Mouse (Mus musculus): ENCODE measurements around the gene Hbs1l. TPM values are rescaled to one million over a fixed set of nuclear protein-coding genes. Genes with fewer than 3 reads are reported as not detected.
A peak's percentile ranks its signal among the peaks of the same experiment; 100 is the strongest.

Hbs1l gene
- polyA plus RNA-seq, 1 experiment from 2014 or later: 125 TPM

DNA sequence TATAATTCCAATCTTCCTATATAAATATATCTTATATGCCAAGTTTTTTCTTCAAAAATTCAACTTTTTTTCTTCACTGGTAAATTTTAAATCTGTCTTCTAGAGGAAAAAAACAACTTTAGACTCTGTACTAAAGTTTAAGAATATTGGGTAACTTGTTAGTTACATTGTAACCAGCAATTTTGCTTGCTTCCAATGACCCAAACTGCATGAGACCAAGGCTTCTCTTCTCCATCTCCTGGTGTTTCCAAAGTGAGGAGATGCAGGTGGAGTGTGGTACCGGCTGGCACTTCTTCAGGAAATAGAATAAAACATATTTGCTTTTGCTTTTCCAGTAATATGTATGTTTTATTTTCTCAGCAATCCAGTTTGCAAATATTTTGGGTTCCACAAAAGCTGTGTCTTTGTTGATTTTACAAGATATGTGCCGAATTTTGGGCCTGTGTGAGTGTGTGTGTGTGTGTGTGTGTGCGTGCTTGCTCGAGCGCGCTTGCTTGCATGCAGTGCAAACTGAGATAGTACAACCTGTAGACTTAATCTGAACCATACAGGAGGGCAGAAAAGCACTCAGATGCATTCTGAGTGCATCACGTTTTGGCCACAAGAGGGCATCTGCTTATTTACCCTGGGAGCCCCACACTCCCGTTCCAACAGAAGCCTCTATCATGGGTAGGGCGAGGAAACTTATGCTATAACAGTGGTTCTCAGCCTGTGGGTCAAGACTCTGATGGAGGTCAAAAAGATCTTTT is 82.6 kb downstream of the Hbs1l start:
- H3K36me3 ChIP-seq (ENCODE audit: control insufficient read depth, insufficient read depth, low read length): no peaks in the 10 kb centered on the region
- no peaks in the 10 kb centered on the region for H3K9me3 ChIP-seq (ENCODE audit: control insufficient read depth, low read length)
- DNase-seq (ENCODE audit: low spot score): peak; percentile 22
- 72% methylated on average over 9 of the region's 9 CpGs for WGBS
- H3K4me1 ChIP-seq (replicated peaks; ENCODE audit: control insufficient read depth, insufficient read depth, low read length): no peaks in the 10 kb centered on the region
- H3K27ac ChIP-seq (ENCODE audit: low read depth, low read length): no peak overlapping the region
- H3K4me3 ChIP-seq (ENCODE audit: low read depth, low read length): no peak overlapping the region
- no peaks in the 10 kb centered on the region for H3K27me3 ChIP-seq (ENCODE audit: control insufficient read depth, insufficient read depth, low read length)
- H3K4me2 ChIP-seq (replicated peaks; ENCODE audit: low read depth, low read length): no peak overlapping the region
- no peak overlapping the region for H3K9ac ChIP-seq (ENCODE audit: low read depth, low read length)
- no peak for ATAC-seq (ENCODE audit: low FRiP score)

DNA sequence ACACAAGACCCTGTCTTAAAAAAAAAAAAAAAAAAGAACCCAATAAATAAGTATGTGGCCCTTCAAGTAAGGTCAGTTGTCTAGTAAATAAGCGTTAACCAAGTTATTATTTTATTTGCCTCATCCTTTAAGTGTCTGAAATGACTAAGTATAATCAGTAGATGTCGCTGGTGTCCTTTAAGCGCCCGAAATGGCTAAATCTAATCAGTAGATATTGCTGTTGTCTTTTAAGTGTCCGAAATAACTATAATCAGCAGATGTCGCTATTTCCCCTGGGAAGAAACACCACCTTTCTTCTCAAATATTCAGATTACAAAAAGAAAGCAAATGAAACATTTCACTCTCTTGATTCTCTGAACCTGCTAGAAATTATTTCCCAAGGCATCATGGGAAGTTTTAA is 87.1 kb downstream of the Hbs1l start:
- H3K27ac ChIP-seq (ENCODE audit: low read depth, low read length): no peak overlapping the region
- no peak overlapping the region for H3K9ac ChIP-seq (ENCODE audit: low read depth, low read length)
- no peak overlapping the region for H3K4me2 ChIP-seq (replicated peaks; ENCODE audit: low read depth, low read length)
- no peaks in the 10 kb centered on the region for H3K27me3 ChIP-seq (ENCODE audit: control insufficient read depth, insufficient read depth, low read length)
- no peaks in the 10 kb centered on the region for H3K36me3 ChIP-seq (ENCODE audit: control insufficient read depth, insufficient read depth, low read length)
- WGBS: 26% methylated on average over 6 of the region's 6 CpGs
- no peak overlapping the region for H3K4me3 ChIP-seq (ENCODE audit: low read depth, low read length)
- ATAC-seq (ENCODE audit: low FRiP score): no peak
- no peaks in the 10 kb centered on the region for H3K4me1 ChIP-seq (replicated peaks; ENCODE audit: control insufficient read depth, insufficient read depth, low read length)
- H3K9me3 ChIP-seq (ENCODE audit: control insufficient read depth, low read length): no peaks in the 10 kb centered on the region
- DNase-seq (ENCODE audit: low spot score): peak; percentile 60

DNA sequence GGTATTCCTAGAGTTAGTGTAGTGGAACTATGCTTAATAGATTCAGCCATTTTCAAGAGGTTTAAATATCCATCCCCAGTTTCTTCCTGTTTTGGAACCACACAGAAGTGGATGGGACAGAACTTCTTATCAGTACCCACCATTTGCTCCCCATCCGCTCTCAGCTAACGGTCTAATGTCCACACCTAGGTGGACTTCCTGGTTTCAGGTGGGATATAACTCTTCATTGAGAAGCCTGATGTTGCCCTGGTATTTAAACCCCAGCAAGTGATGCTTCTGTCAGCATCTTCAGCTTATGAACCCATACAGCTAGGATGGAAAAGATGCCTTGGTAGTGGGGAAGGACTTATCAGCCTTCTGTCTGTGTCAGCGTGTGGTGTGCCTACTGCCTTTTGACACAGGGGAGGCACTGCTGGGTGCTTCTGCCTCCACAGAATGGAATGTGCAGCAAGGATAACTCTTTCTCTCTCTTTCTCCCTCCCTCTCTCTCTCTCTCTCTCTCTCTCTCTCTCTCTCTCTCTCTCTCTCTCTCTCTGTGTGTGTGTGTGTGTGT is 89.4 kb downstream of the Hbs1l start:
- ATAC-seq (ENCODE audit: low FRiP score) (no peak), DNase-seq (ENCODE audit: low spot score) (no peak)
- no peak overlapping the region for H3K9ac ChIP-seq (ENCODE audit: low read depth, low read length)
- H3K36me3 ChIP-seq (ENCODE audit: control insufficient read depth, insufficient read depth, low read length): no peaks in the 10 kb centered on the region
- H3K9me3 ChIP-seq (ENCODE audit: control insufficient read depth, low read length): no peaks in the 10 kb centered on the region
- H3K4me1 ChIP-seq (replicated peaks; ENCODE audit: control insufficient read depth, insufficient read depth, low read length): no peaks in the 10 kb centered on the region
- 85% methylated on average over 3 of the region's 3 CpGs for WGBS
- H3K27ac ChIP-seq (ENCODE audit: low read depth, low read length): no peak overlapping the region
- H3K4me3 ChIP-seq (ENCODE audit: low read depth, low read length): no peak overlapping the region
- H3K27me3 ChIP-seq (ENCODE audit: control insufficient read depth, insufficient read depth, low read length): no peaks in the 10 kb centered on the region
- no peak overlapping the region for H3K4me2 ChIP-seq (replicated peaks; ENCODE audit: low read depth, low read length)

DNA sequence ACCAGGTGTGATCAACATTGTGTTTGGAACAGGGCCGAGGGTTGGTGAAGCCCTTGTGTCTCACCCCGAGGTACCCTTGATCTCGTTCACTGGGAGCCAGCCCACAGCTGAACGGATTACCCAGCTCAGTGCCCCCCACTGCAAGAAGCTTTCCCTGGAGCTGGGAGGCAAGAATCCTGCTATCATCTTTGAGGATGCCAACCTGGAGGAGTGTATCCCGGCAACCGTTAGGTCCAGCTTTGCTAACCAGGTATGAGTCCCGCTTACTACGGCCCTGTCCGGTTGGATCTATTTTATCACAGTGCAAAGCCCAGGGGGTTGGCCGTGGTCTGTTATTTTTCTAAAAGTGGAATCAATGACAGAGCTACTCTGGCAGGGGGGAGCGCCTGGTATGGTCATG is 93.3 kb downstream of the Hbs1l start:
- Histone ChIP-seq H3K36me3 (ENCODE audit: control insufficient read depth, insufficient read depth, low read length) (no peaks in the 10 kb centered on the region), H3K27me3 (ENCODE audit: control insufficient read depth, insufficient read depth, low read length) (no peaks in the 10 kb centered on the region), H3K4me3 (ENCODE audit: low read depth, low read length) (no peak overlapping the region), H3K27ac (ENCODE audit: low read depth, low read length) (no peak overlapping the region), H3K4me2 (replicated peaks; ENCODE audit: low read depth, low read length) (no peak overlapping the region), H3K9ac (ENCODE audit: low read depth, low read length) (no peak overlapping the region), H3K9me3 (ENCODE audit: control insufficient read depth, low read length) (no peaks in the 10 kb centered on the region), H3K4me1 (replicated peaks; ENCODE audit: control insufficient read depth, insufficient read depth, low read length) (no peaks in the 10 kb centered on the region)
- WGBS: 93% methylated on average over 11 of the region's 11 CpGs
- DNase-seq (ENCODE audit: low spot score) (no peak), ATAC-seq (ENCODE audit: low FRiP score) (no peak)

DNA sequence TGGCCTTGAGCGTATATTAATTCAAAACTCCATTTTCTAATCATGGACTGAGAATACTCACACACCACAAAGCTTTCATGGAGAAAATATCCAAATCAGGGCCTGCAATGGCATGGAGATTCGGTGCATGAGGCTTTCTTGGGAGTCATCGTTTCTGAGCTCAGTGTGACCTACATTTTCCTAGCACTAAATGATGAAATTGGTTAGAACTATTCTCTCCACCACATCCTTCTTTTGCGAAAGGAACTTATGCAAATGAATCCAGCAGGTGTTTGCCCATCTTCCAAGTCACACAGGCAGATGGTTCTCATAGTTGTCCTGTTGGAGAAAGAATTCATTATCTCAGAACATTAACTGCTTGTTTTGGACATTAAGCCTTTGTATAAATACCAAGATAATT is 94.7 kb downstream of the Hbs1l start:
- no peak overlapping the region for H3K4me2 ChIP-seq (replicated peaks; ENCODE audit: low read depth, low read length)
- no peaks in the 10 kb centered on the region for H3K27me3 ChIP-seq (ENCODE audit: control insufficient read depth, insufficient read depth, low read length)
- H3K4me1 ChIP-seq (replicated peaks; ENCODE audit: control insufficient read depth, insufficient read depth, low read length): no peaks in the 10 kb centered on the region
- 85% methylated on average over 4 of the region's 4 CpGs for WGBS
- DNase-seq (ENCODE audit: low spot score) (no peak), ATAC-seq (ENCODE audit: low FRiP score) (no peak)
- H3K9me3 ChIP-seq (ENCODE audit: control insufficient read depth, low read length): no peaks in the 10 kb centered on the region
- H3K4me3 ChIP-seq (ENCODE audit: low read depth, low read length): no peak overlapping the region
- H3K27ac ChIP-seq (ENCODE audit: low read depth, low read length): no peak overlapping the region
- no peaks in the 10 kb centered on the region for H3K36me3 ChIP-seq (ENCODE audit: control insufficient read depth, insufficient read depth, low read length)
- no peak overlapping the region for H3K9ac ChIP-seq (ENCODE audit: low read depth, low read length)

DNA sequence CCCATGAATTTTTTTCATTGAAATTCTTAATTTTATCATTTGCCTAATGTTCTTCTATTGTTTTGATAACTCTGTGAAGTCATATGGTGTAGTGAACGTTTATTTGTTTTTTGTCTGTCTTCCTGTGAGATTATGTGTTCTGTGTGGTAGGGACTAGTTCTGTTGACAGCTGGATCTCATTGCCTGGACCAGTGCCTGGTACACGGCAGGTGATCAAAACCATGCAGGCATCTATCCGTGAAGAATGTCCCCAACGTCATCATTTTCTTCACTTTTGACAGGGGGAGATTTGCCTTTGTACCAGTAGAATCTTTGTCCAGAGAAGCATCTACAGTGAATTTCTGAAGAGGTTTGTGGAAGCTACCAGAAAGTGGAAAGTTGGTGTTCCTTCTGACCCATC is 95.5 kb downstream of the Hbs1l start:
- no peaks in the 10 kb centered on the region for H3K27me3 ChIP-seq (ENCODE audit: control insufficient read depth, insufficient read depth, low read length)
- no peak overlapping the region for H3K4me2 ChIP-seq (replicated peaks; ENCODE audit: low read depth, low read length)
- H3K36me3 ChIP-seq (ENCODE audit: control insufficient read depth, insufficient read depth, low read length): no peaks in the 10 kb centered on the region
- H3K4me1 ChIP-seq (replicated peaks; ENCODE audit: control insufficient read depth, insufficient read depth, low read length): no peaks in the 10 kb centered on the region
- no peak overlapping the region for H3K4me3 ChIP-seq (ENCODE audit: low read depth, low read length)
- DNase-seq (ENCODE audit: low spot score) (no peak), ATAC-seq (ENCODE audit: low FRiP score) (no peak)
- H3K27ac ChIP-seq (ENCODE audit: low read depth, low read length): no peak overlapping the region
- 68% methylated on average over 4 of the region's 4 CpGs for WGBS
- H3K9me3 ChIP-seq (ENCODE audit: control insufficient read depth, low read length): no peaks in the 10 kb centered on the region
- H3K9ac ChIP-seq (ENCODE audit: low read depth, low read length): no peak overlapping the region

DNA sequence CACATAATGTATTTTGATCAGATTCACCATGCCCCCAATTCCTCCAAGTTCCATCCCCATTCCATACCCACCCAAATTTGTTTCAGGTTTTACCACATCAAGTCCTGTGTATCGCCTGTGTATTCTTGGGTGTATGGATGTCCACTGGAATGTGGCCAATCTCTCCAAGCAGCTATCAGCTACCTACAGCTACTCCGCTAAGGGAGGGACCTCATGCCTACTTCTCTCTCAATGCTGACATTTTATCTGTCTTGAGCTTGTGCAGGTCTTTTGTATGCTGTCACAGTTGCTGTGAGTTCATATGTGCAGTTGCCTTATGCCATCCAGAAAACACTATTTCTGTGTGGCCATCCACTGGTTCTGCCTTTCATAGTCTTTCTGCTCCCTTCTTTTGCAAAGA is 97.6 kb downstream of the Hbs1l start:
- ATAC-seq (ENCODE audit: low FRiP score) (no peak), DNase-seq (ENCODE audit: low spot score) (no peak)
- Histone ChIP-seq H3K9ac (ENCODE audit: low read depth, low read length) (no peak overlapping the region), H3K36me3 (ENCODE audit: control insufficient read depth, insufficient read depth, low read length) (no peaks in the 10 kb centered on the region), H3K27me3 (ENCODE audit: control insufficient read depth, insufficient read depth, low read length) (no peaks in the 10 kb centered on the region), H3K4me1 (replicated peaks; ENCODE audit: control insufficient read depth, insufficient read depth, low read length) (no peaks in the 10 kb centered on the region), H3K27ac (ENCODE audit: low read depth, low read length) (no peak overlapping the region), H3K9me3 (ENCODE audit: control insufficient read depth, low read length) (no peaks in the 10 kb centered on the region), H3K4me3 (ENCODE audit: low read depth, low read length) (no peak overlapping the region), H3K4me2 (replicated peaks; ENCODE audit: low read depth, low read length) (no peak overlapping the region)
- WGBS: 97% methylated on average over 2 of the region's 2 CpGs

DNA sequence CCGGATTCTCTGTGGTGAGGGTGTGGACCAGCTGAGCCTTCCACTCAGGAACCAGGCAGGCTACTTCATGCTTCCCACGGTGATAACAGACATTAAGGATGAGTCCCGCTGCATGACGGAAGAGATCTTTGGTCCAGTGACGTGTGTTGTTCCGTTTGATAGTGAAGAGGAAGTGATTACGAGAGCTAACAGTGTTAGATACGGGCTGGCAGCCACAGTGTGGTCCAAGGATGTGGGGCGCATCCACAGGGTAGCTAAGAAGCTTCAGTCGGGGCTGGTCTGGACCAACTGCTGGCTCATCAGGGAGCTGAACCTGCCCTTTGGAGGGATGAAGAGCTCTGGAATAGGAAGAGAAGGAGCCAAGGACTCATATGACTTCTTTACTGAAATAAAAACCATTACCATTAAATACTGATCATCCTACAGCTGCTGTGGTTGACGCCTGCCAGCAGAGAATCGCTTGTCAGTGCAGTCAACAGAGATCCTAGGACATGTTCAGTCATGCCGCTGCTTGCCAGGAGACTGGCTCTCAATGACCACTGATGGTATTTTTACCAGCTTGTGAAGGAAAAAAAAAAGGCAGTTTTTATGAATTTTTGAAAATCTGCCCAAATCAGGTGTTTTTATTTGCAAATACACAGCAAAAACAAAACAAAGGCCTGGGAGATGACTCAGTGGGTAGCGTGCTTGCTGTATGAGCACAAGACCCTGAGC is 99.8 kb downstream of the Hbs1l start:
- no peaks in the 10 kb centered on the region for H3K4me1 ChIP-seq (replicated peaks; ENCODE audit: control insufficient read depth, insufficient read depth, low read length)
- no peak overlapping the region for H3K27ac ChIP-seq (ENCODE audit: low read depth, low read length)
- no peak overlapping the region for H3K9ac ChIP-seq (ENCODE audit: low read depth, low read length)
- ATAC-seq (ENCODE audit: low FRiP score): no peak
- no peak for DNase-seq (ENCODE audit: low spot score)
- H3K4me2 ChIP-seq (replicated peaks; ENCODE audit: low read depth, low read length): no peak overlapping the region
- H3K4me3 ChIP-seq (ENCODE audit: low read depth, low read length): no peak overlapping the region
- no peaks in the 10 kb centered on the region for H3K27me3 ChIP-seq (ENCODE audit: control insufficient read depth, insufficient read depth, low read length)
- 86% methylated on average over 14 of the region's 14 CpGs for WGBS
- no peaks in the 10 kb centered on the region for H3K36me3 ChIP-seq (ENCODE audit: control insufficient read depth, insufficient read depth, low read length)
- H3K9me3 ChIP-seq (ENCODE audit: control insufficient read depth, low read length): no peaks in the 10 kb centered on the region
